Mouse (Mus musculus): ENCODE results near the gene Scfd2.

Scfd2 gene

GRCm38 (mm10) chr5:74209640-74210039, 321.9 kb downstream of the Scfd2 start:
- CTCF ChIA-PET: interaction anchor here in 1 of 4 experiments (0.5 to 1.2 kb wide), 2 partner anchors 68 to 194 kb away, joined by 3 to 4 read pairs; no protein-coding TSS in a partner anchor

GRCm38 (mm10) chr5:74208438-74208837, 323.1 kb downstream of the Scfd2 start:
- CTCF ChIA-PET: interaction anchor here in 1 of 4 experiments (0.5 kb wide), 1 partner anchor 1129 kb away, joined by 3 read pairs; no protein-coding TSS in a partner anchor
- POLR2A ChIA-PET: interaction anchor here in 3 of 4 experiments (0.6 to 4.1 kb wide), 6 partner anchors 12 to 115 kb away, joined by 3 to 17 read pairs (median 6); no protein-coding TSS in a partner anchor

More at GRCm38 (mm10) chr5:74209640-74210039, 321.9 kb downstream of the Scfd2 start:
- POLR2A ChIA-PET: interaction anchor here in 2 of 4 experiments (1.9 to 4.1 kb wide), 2 partner anchors 9 to 13 kb away, joined by 4 to 17 read pairs; no protein-coding TSS in a partner anchor

- ChIA-PET CTCF (interaction anchor here in 1 of 4 experiments (0.8 kb wide), 1 partner anchor 45 kb away, joined by 5 read pairs; no protein-coding TSS in a partner anchor), POLR2A (interaction anchor here in 3 of 4 experiments (1.2 to 4.1 kb wide), 5 partner anchors 11 to 114 kb away, joined by 4 to 17 read pairs (median 7); no protein-coding TSS in a partner anchor)
Measured at GRCm38 (mm10) chr5:74207209-74207608, 324.4 kb downstream of the Scfd2 start.

GRCm38 (mm10) chr5:74206649-74207048, 324.9 kb downstream of the Scfd2 start:
- ChIA-PET POLR2A (interaction anchor here in 3 of 4 experiments (1.2 to 4.1 kb wide), 4 partner anchors 10 to 114 kb away, joined by 4 to 17 read pairs (median 6); no protein-coding TSS in a partner anchor), CTCF (interaction anchor here in 1 of 4 experiments (0.8 kb wide), 1 partner anchor 44 kb away, joined by 5 read pairs; no protein-coding TSS in a partner anchor)

GRCm38 (mm10) chr5:74206038-74206437, 325.5 kb downstream of the Scfd2 start:
- ChIA-PET POLR2A (interaction anchor here in 3 of 4 experiments (0.7 to 2.7 kb wide), 4 partner anchors 10 to 176 kb away, joined by 3 to 7 read pairs (median 4); no protein-coding TSS in a partner anchor), CTCF (interaction anchor here in 1 of 4 experiments (1.7 kb wide), 1 partner anchor 71 kb away, joined by 4 read pairs; no protein-coding TSS in a partner anchor)

- ChIA-PET CTCF (interaction anchor here in 1 of 4 experiments (1.7 kb wide), 1 partner anchor 72 kb away, joined by 4 read pairs; no protein-coding TSS in a partner anchor), POLR2A (interaction anchor here (0.6 to 1.7 kb wide), 8 partner anchors 9 to 372 kb away, joined by 3 to 4 read pairs (median 3); no protein-coding TSS in a partner anchor)
Measured at GRCm38 (mm10) chr5:74205509-74205908, 326.1 kb downstream of the Scfd2 start.

- POLR2A ChIA-PET: interaction anchor here in 2 of 4 experiments (0.6 to 1.6 kb wide), 3 partner anchors 8 to 1910 kb away, joined by 3 to 7 read pairs (median 4); no protein-coding TSS in a partner anchor
Measured at GRCm38 (mm10) chr5:74204465-74204864, 327.1 kb downstream of the Scfd2 start.

GRCm38 (mm10) chr5:74202515-74202914, 329.0 kb downstream of the Scfd2 start:
- ChIA-PET CTCF (no interaction called here), POLR2A (interaction anchor here in 3 of 4 experiments (0.5 to 2.1 kb wide), 5 partner anchors 21 to 904 kb away, joined by 3 to 6 read pairs (median 3); no protein-coding TSS in a partner anchor)

More at GRCm38 (mm10) chr5:74204465-74204864, 327.1 kb downstream of the Scfd2 start:
- CTCF ChIA-PET: interaction anchor here in 1 of 4 experiments (1.7 kb wide), 1 partner anchor 73 kb away, joined by 4 read pairs; no protein-coding TSS in a partner anchor

GRCm38 (mm10) chr5:74201570-74202357, 329.8 kb downstream of the Scfd2 start:
- POLR2A ChIA-PET: interaction anchor here in 2 of 4 experiments (1.1 to 2.1 kb wide), 5 partner anchors 9 to 136 kb away, joined by 3 to 6 read pairs (median 4); no protein-coding TSS in a partner anchor
- CTCF ChIA-PET: no interaction called here

GRCm38 (mm10) chr5:74200481-74200880, 331.1 kb downstream of the Scfd2 start:
- ChIA-PET CTCF (no interaction called here), POLR2A (interaction anchor here in 2 of 4 experiments (1.1 to 1.4 kb wide), 5 partner anchors 10 to 83 kb away, joined by 3 to 4 read pairs (median 3); no protein-coding TSS in a partner anchor)

- ChIA-PET POLR2A (interaction anchor here in 1 of 4 experiments (1.1 to 1.4 kb wide), 3 partner anchors 40 to 84 kb away, joined by 3 read pairs; no protein-coding TSS in a partner anchor), CTCF (interaction anchor here in 1 of 4 experiments (0.6 kb wide), 1 partner anchor 332 kb away, joined by 3 read pairs; the partner anchor contains the start of gene Scfd2)
Measured at GRCm38 (mm10) chr5:74199793-74200192, 331.8 kb downstream of the Scfd2 start.

GRCm38 (mm10) chr5:74198446-74198845, 333.1 kb downstream of the Scfd2 start:
- CTCF ChIA-PET: interaction anchor here in 1 of 4 experiments (0.6 kb wide), 1 partner anchor 417 kb away, joined by 4 read pairs; no protein-coding TSS in a partner anchor
- POLR2A ChIA-PET: interaction anchor here in 1 of 4 experiments (0.8 to 2.6 kb wide), 2 partner anchors 67 to 106 kb away, joined by 5 to 8 read pairs; no protein-coding TSS in a partner anchor

- ChIA-PET POLR2A (interaction anchor here in 2 of 4 experiments (0.7 to 2.6 kb wide), 6 partner anchors 67 to 168 kb away, joined by 3 to 8 read pairs (median 5); partner anchors contain the start of gene Usp46 (in 1 of the 2)), CTCF (interaction anchor here in 1 of 4 experiments (0.6 kb wide), 1 partner anchor 417 kb away, joined by 4 read pairs; no protein-coding TSS in a partner anchor)
Measured at GRCm38 (mm10) chr5:74197541-74198330, 333.8 kb downstream of the Scfd2 start.

- ChIA-PET POLR2A (interaction anchor here in 3 of 4 experiments (0.6 to 2.6 kb wide), 38 partner anchors 9 to 248 kb away, joined by 3 to 17 read pairs (median 4); partner anchors contain the start of gene Usp46 (in 1 of the 3)), CTCF (interaction anchor here (0.5 to 1.3 kb wide), 6 partner anchors 71 to 296 kb away, joined by 3 to 8 read pairs (median 4); no protein-coding TSS in a partner anchor)
Measured at GRCm38 (mm10) chr5:74196307-74196618, 335.3 kb downstream of the Scfd2 start.

- POLR2A ChIA-PET: interaction anchor here (0.6 to 2.6 kb wide), 40 partner anchors 9 to 248 kb away, joined by 3 to 17 read pairs (median 4); partner anchors contain the start of gene Usp46 (in 1 of the 4)
- CTCF ChIA-PET: interaction anchor here (0.5 to 1.3 kb wide), 5 partner anchors 70 to 296 kb away, joined by 3 to 8 read pairs (median 4); no protein-coding TSS in a partner anchor
Measured at GRCm38 (mm10) chr5:74195614-74196306, 335.8 kb downstream of the Scfd2 start.

- ChIA-PET CTCF (interaction anchor here in 2 of 4 experiments (0.9 to 1.3 kb wide), 2 partner anchors 69 to 83 kb away, joined by 3 to 4 read pairs; no protein-coding TSS in a partner anchor), POLR2A (interaction anchor here (0.6 to 2.1 kb wide), 25 partner anchors 10 to 246 kb away, joined by 3 to 17 read pairs (median 4); no protein-coding TSS in a partner anchor)
Measured at GRCm38 (mm10) chr5:74194841-74195613, 336.5 kb downstream of the Scfd2 start, which contains the start of gene Rasl11b. Rasl11b (plus strand) TSS chr5:74195286.

All from embryonic stem cell, embryonic (primary cell).